Mouse (Mus musculus) adrenal gland, adult 2 months (tissue): Measurements from ENCODE around the gene Phf12. TPM values are rescaled to one million over a fixed set of nuclear protein-coding genes. Genes with fewer than 3 reads are reported as not detected.
A peak's percentile ranks its signal among the peaks of the same experiment; 100 is the strongest.
"Not testable (repeated sequence)": the region's sequence is repeated elsewhere in the genome, so short reads cannot be mapped to it uniquely, and the experiment has no call there.

Source experiments
- DNase-seq: peaks from one replicate; pipeline ENCODE4 v3.0.0; 2021
- polyA plus RNA-seq: library from polyadenylated mRNA; depleted of rRNA; stranded (reverse); fragments of >200 nt; gene quantifications from 2 replicates; pipeline ENCODE4 v1.2.3, GENCODE M21; 2012
- total RNA-seq, 2 experiments: library from RNA; stranded (reverse); gene quantifications; 2 replicates each; pipeline ENCODE4 v1.2.3; 2021

Phf12 gene
- total and polyA plus RNA-seq, 3 experiments = 47.1 to 70.3 (median 53.2) TPM

DNA sequence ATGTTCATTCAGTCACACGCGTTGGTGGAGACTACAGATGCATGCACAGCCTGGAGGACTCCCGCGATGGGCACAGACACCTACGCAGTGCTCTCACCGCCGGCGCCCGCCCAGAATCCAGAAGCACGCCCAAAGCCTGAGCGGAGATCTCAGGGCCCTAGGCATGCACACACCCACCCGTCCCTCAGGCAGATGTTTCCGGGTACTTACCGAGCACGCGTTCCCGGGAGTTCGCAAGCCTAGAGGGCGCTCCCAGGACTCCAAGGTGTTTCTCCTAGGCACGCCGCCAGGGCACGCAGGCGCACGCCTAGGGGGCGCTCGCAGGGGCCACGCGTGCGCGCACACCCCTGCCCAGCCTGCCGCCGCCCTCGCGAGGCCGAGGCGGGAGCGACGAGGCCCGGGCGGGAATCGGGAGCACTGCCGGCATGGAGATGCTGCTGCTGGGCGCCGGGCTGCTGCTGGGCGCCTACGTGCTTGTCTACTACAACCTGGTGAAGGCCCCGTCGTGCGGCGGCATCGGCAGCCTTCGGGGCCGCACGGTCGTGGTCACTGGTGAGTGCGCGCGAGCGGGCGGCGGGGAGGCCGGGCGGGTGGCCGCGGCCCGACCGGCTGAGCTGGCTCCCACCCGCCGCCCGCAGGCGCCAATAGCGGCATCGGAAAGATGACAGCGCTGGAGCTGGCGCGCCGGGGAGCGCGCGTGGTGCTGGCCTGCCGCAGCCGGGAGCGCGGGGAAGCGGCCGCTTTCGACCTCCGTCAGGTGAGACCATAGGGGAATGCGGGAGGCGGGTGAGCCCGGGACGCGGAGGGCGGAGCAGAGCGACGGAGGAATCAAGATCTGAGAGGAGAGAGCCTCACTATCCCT lies 49.6 kb downstream of the Phf12 start, which contains the start of gene Dhrs13:
TSS of gene Dhrs13 (plus strand) at position 334 of the 862 bp plus-strand sequence.
- peak; percentile 97 for DNase-seq

DNA sequence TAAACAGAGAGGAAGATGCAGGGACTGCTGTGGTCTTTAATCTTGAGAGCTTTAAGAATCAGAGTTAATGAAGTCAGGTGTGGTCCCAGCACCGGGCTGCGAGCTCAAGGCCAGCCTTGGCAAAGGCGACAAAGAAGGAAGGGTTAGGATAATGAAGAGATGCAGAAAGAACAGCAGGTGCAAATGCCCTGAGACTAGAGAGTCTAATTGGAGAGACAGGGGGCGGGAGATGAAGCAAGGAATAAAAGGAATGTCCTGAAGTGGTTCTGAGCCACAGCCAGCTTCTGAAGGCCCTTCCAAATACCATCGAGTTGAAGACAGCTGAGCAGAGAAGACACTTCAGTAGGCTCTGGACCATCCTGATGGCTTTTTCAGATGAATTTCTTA lies 50.2 kb downstream of the Phf12 start:
- no peak for DNase-seq

- DNase-seq = peak; percentile 84
These were observed 51.5 kb downstream of the Phf12 start for GRCm38 (mm10) chr11:78033931-78034617.

- no peak for DNase-seq
These were observed 54.2 kb downstream of the Phf12 start for GRCm38 (mm10) chr11:78036791-78037190.

DNA sequence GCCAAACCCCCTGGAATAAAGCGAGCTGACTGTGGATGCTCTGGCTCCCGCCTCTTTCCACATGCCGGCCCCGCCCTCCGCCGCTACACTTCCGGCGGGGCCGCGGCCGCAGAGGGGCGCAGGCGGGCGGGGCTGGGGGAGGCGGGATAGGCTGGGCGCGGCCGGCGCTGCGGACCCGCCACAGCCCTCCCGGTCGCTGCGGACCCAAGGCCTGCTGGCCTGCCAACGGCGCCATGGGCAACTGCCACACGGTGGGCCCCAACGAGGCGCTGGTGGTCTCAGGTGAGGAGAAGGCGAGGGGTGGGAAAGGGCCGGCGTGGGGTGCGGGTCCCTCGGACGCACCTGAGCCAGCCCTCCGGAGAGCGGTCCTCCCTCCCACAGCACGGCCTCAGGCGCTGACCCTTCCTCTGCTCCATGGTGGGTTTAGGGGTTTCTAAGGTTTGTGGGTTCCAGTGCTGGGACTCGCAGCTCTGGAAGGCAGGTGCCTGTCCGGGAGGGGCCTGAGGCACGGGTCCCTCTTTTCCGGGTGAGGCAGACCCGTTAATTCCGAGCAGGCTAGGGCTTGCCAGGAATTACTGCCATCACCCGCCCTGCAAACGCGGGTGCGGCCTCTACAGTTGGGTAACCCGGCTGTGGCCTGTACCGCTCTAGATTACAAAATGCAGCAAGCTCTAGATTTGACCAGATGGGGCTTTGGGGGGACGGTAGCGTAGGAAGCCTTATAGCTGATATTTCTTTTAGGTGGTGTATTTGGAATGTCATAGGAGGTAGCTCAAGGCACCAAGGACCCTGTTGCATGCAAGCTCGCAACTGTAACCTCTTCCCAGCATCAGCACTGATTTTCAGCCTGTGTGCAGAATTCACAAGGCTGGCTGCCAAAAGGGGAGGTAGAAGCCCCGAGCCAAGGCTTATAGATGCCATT lies 55.5 kb downstream of the Phf12 start, which contains the start of gene Flot2:
TSS of gene Flot2 (plus strand) at position 101 of the 922 bp plus-strand sequence.
- DNase-seq = peak; percentile 79

DNA sequence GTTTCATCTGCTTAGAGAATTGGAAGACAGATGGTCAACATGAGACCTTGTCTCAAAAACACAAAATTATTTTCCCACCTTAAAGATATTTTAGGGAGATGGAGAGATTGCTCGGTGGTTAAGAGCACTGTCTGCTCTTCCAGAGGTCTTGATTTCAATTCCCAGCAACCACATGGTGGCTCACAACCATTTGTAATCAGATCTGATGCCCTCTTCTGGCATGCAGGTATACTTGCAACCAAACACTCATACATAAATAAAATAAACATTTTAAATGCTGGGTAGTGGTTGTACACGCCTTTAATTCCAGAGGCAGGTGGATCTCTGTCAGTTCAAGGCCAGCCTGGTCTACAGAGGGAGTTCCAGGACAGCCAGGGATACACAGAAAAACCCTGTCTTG lies 58.3 kb downstream of the Phf12 start:
- DNase-seq = no peak

- DNase-seq = not testable (repeated sequence)
These were observed 59.8 kb downstream of the Phf12 start for GRCm38 (mm10) chr11:78042290-78042870.

DNA sequence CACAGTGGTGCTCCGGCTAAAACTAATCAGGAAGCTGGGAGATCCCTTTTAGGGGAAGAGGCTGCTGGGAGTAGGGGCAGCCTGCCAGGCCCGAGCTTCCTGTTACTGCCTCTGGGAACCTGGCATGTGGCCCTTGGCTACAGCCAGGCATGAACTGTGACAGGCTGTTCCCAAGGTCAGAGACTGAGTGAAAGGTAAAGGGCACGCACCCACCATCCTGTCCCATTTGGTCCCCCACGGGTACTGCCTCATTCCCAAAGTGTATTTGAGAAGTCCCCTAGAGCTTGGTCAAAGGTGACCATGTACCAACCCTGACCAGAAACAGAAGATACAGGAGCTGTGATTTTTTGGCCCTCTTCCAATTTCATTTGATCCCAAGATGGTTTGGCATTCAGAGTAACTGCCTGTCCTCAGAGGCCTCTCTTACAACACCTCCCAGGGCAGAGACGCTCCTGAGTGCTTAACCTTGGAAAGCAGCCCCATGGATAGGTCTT lies 62.3 kb downstream of the Phf12 start:
- peak; percentile 93 for DNase-seq

DNA sequence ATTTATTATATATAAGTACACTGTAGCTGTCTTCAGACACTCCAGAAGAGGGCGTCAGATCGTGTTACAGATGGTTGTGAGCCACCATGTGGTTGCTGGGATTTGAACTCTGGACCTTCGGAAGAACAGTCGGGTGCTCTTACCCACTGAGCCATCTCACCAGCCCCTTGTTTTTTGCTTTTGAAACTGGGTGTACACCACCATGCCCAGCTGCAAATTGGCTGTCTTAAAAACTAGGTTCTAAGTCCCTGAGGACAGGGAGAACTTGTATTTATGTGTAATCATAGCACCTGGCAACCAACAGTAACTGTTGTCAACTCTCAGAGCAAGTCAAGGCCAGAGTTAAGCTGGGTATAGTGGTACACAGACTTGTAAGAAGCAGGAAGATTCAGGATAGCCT lies 66.1 kb downstream of the Phf12 start:
- DNase-seq = not testable (repeated sequence)

DNA sequence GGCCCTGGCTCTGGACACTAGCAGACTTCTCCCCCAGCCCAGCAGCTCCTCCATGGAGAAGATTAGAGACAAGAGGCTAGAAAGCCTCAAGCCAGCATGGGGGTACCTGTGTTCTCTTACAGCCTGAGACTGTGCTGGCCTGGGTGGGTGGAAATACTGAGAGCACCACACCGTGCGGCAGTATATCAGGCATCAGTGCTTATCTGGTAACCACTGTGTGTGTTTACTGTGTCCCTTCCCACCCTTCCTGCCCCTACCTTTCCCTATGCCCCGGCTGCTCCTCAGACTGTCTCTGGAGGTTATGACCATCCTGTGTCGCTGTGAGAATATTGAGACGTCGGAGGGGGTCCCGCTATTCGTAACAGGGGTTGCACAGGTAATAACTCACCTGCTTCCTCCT lies 70.5 kb downstream of the Phf12 start:
- DNase-seq = no peak

DNA sequence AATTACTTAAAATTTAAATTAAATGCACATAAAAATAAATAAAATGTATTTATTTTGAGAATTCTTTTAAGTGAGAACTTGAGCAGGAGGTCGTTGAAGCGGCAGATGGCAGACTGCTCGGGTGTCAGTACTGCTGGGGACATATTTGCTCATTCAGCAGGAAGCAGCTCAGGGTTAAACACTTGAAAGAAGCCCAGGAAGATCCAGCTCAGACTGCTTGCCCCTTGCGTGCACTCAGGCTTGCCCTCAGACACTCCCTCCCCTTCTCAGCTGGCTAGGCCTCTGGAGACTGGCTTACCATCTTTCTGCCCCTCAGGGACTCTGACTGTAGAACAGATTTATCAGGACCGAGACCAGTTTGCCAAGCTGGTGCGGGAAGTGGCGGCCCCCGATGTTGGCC lies 74.4 kb downstream of the Phf12 start:
- no peak for DNase-seq

DNA sequence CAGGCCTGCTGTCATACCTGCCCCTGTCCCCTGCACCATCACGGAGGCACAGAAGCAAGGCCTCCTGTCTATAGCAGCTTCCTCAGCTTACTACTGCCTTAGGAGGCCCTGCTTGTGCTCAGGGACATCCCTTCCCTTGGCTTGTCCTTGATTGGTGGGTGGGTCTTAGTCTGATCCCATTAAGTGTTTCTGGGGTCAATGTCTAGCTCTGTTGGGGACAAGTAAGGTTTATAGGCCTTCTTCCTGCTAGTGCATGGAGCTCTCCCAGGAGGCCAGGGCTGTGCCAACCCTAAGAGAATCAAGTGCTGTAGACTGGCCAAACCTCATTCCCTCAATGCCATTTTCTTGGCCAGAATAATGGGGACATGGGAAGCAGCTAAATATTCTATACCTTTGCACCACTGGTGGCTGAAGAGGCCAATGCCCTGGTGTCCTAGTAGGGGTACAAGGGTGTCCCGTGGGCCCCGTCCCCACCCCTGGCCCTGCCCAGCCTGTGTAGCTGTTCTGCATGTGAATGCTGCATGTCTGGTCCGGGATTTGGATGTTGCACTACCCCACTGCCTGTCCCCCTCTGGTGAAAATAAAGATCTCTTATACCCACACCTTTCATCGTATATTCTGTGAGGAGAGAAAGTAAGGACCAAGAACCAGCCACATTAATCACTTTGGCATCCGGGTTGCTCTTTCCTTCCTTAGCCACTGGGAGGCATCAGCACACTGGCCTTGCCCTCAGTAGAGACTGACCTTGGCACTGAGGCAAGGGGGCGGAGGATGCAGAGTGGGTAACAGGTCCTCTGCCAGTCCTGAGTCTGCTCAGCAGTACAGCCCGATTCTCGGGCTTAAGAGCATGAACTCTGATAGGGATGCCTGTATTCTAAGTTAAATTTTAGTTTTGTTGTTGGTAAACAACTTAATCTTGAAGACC lies 77.5 kb downstream of the Phf12 start:
- peak; percentile 88 for DNase-seq

DNA sequence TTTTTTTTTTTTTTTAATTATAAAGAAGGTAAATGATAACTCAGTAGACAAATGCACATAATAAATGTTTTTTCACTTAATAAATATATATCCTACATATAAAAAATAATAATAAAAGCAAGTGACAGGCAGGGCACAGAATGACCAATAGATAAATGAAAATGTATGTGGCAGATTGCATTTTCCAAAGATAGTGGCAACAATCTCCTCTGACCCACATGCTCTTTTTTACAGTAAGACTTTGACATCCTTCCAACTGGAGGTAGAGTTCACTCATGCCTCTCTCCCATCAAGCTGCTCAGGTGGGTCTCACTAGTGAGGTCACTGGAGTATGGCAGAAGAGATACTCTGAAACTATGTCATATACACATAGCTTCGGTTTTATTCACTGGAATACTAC lies 80.0 kb downstream of the Phf12 start:
- DNase-seq = no peak

DNA sequence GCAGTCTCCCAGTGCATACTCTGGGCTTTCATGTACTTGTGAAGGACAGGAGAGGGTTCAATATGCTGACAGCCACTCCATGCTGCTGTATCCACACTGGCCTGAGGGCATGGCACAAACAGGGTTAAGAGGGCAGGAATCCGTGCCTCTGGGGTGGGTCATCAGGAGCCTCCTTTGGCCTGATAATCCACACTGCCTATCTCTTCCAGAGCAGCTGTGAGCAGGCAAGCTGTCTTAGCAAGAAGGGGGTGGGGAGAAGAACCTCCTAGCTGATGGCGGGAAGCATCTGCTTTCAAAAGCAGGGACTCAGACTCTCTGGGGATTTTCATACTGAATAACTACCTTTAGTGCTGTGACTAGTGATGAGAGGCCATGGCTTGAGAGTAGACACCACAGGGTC lies 83.4 kb downstream of the Phf12 start:
- DNase-seq = no peak

- DNase-seq = no peak
These were observed 84.1 kb downstream of the Phf12 start for GRCm38 (mm10) chr11:78066641-78067040.

GRCm38 (mm10) chr11:78067566-78067965 lies 85.0 kb downstream of the Phf12 start:
- no peak for DNase-seq

DNA sequence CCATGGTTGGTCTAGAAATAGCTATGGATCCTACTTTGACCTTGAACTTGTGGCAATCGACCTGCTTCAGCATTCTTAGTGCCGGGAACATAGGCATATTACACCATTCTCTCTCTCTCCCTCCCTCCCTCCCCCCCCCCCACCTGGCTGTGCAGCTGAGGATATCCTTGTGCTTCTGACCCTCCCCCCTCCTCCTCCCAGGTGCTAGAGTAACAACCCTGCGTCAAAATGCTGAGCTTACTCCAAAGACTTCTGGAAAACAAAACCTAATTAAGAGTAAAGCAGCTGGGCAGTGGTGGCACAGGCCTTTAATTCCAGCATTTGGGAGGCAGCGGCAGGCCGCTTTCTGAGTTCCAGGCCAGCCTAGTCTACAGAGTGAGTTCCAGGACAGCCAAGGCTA lies 86.6 kb downstream of the Phf12 start:
- DNase-seq = no peak

DNA sequence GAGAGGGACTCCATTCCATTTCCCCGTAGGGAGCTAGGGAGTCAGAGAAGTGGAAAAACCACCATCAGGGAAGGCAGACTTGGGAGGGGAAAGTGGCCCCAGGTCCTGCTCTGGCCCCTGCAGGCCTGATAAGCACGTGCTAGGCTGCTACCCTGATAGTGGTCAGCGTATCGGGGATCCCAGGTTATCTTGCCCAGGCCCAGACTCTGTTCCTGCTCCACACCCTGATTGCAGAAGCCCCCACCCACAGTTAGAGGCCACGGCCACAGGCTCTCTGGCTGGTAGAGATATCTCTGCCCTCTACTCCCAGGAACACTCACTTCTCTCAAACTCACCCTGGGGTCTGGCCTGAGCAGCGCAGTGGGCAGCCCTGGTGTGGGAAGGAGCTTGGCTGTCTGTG lies 87.1 kb downstream of the Phf12 start:
- DNase-seq = no peak

DNA sequence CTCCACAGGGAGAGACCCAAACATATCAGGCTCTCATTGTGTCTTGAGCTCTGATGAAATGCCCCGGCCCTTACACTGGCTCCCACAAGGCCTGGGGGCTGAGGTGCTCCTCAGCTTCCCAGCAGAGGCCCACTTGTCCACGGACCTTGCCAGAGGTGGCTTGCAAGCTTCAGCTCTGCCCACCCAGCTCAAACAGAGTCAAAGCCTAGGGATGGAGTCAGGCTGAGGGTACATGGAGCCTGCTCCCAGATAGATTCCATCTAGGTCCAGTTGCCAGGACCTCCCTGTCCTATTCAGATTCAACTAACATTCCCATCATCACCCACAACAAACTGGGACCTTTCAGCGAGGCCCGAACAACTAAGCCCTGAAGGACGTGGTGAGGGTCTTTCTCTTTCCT lies 89.4 kb downstream of the Phf12 start:
- no peak for DNase-seq

GRCm38 (mm10) chr11:78072425-78073130 lies 90.0 kb downstream of the Phf12 start:
- DNase-seq = no peak
